ENCODE assay signal across 19 mouse cellular contexts in genomic region chr9:44523686-44524085, GRCm38 (mm10). TPM values are rescaled to one million over a fixed set of nuclear protein-coding genes. Genes with fewer than 3 reads are reported as not detected.
DNase-seq lines count a peak whose midpoint lies in the region; ATAC-seq and TF ChIP-seq lines count a peak whose summit lies in the region.
"Had no signal": no experiment of that assay in that cellular context is flagged by ENCODE, and none has a peak within 500 bp of the region (broad histone marks: within the 10 kb centered on the region; RNA-seq: fewer than 3 reads in every experiment).

No protein-coding gene starts in this region.

- no peaks in the 10 kb centered on the region for H3K9me3 ChIP-seq in lung, embryonic 14.5 days (ENCODE audit: low read depth, low read length)
- no peaks in the 10 kb centered on the region for H3K9me3 ChIP-seq in lung, postnatal 0 days (ENCODE audit: low read length)
- H3K9me3 ChIP-seq: embryonic facial prominence, embryonic 12.5 days; forebrain, embryonic 15.5 days; G1E; heart, embryonic 13.5 days; hindbrain, embryonic 12.5 days had no signal

- no peak overlapping the region for H3K4me2 ChIP-seq in lung, embryonic 14.5 days
- H3K4me2 ChIP-seq in lung, postnatal 0 days (replicated peaks; ENCODE audit: low read depth, low read length), result no peak overlapping the region
- H3K4me2 ChIP-seq: embryonic facial prominence, embryonic 12.5 days; forebrain, embryonic 15.5 days; heart, embryonic 13.5 days; hindbrain, embryonic 12.5 days had no signal

- H3K27me3 ChIP-seq in lung, embryonic 14.5 days (ENCODE audit: insufficient read depth, low read length), result no peaks in the 10 kb centered on the region
- no peaks in the 10 kb centered on the region for H3K27me3 ChIP-seq in lung, postnatal 0 days (replicated peaks; ENCODE audit: insufficient read depth, low read length)
- H3K27me3 ChIP-seq: embryonic facial prominence, embryonic 12.5 days; forebrain, embryonic 15.5 days; hindbrain, embryonic 12.5 days had no signal

- 66% methylated on average over 5 of the region's 5 CpGs for WGBS in lung, embryonic 14.5 days
- 56% methylated on average over 5 of the region's 5 CpGs for WGBS in lung, postnatal 0 days

- H3K4me1 ChIP-seq in lung, embryonic 14.5 days (ENCODE audit: insufficient read depth), result no peaks in the 10 kb centered on the region
- H3K4me1 ChIP-seq in lung, postnatal 0 days (ENCODE audit: insufficient read depth, low read depth, low read length), result no peaks in the 10 kb centered on the region
- H3K4me1 ChIP-seq: embryonic facial prominence, embryonic 12.5 days; forebrain, embryonic 15.5 days; heart, embryonic 13.5 days; hindbrain, embryonic 12.5 days had no signal

- no peak for ATAC-seq in lung, embryonic 14.5 days (ENCODE audit: insufficient read depth)
- no peak for ATAC-seq in lung, postnatal 0 days
- ATAC-seq: forebrain, embryonic 15.5 days had no signal

- TF ChIP-seq EP300 in lung, postnatal 0 days (IDR thresholded peaks at IDR 0.05), result no peak

- H3K36me3 ChIP-seq in lung, embryonic 14.5 days (ENCODE audit: insufficient read depth), result no peaks in the 10 kb centered on the region
- no peaks in the 10 kb centered on the region for H3K36me3 ChIP-seq in lung, postnatal 0 days (ENCODE audit: insufficient read depth, low read length)
- H3K36me3 ChIP-seq: embryonic facial prominence, embryonic 12.5 days; forebrain, embryonic 15.5 days; G1E; heart, embryonic 13.5 days; hindbrain, embryonic 12.5 days had no signal

- H3K4me3 ChIP-seq in lung, embryonic 14.5 days (ENCODE audit: low read depth, low read length), result no peak overlapping the region
- no peak overlapping the region for H3K4me3 ChIP-seq in lung, postnatal 0 days (ENCODE audit: low read depth, low read length)
- H3K4me3 ChIP-seq in layer of hippocampus, adult 2 months, result no peak overlapping the region
- H3K4me3 ChIP-seq: embryonic facial prominence, embryonic 12.5 days; forebrain, embryonic 15.5 days; heart, embryonic 13.5 days; hindbrain, embryonic 12.5 days had no signal

- H3K9ac ChIP-seq in lung, embryonic 14.5 days, result no peak overlapping the region
- H3K9ac ChIP-seq in lung, postnatal 0 days (replicated peaks; ENCODE audit: low read depth), result no peak overlapping the region
- H3K9ac ChIP-seq: embryonic facial prominence, embryonic 12.5 days; forebrain, embryonic 15.5 days; heart, embryonic 13.5 days; hindbrain, embryonic 12.5 days had no signal

- no peak for TF ChIP-seq CTCF in lung, embryonic 14.5 days (IDR thresholded peaks at IDR 0.05; ENCODE audit: low read depth)
- no peak for TF ChIP-seq CTCF in lung, postnatal 0 days (IDR thresholded peaks at IDR 0.05)
- TF ChIP-seq CTCF in layer of hippocampus, adult 2 months (conservative IDR thresholded peaks at IDR 0.05), result no peak

- peak; percentile 50 for DNase-seq in kidney, postnatal 10 days
- DNase-seq in kidney, adult 9 months, result no peak
- peak; percentile 21 for DNase-seq in lung, embryonic 14.5 days
- DNase-seq in lung, postnatal 0 days (ENCODE audit: low spot score), result no peak
- DNase-seq in thymus, postnatal 4 days, result peak; percentile 30
- no peak for DNase-seq in thymus, postnatal 10 days (ENCODE audit: low spot score in 2 of 2)
- no peak for DNase-seq in layer of hippocampus, adult 2 months (ENCODE audit: low spot score in 2 of 2)
- DNase-seq: adrenal gland, adult 8-10 months; adrenal gland, postnatal 36 days; cerebellum, adult 2 months; gastrocnemius, postnatal 36 days; heart, postnatal 36 days had no signal

- no peak overlapping the region for H3K27ac ChIP-seq in lung, embryonic 14.5 days (ENCODE audit: low read depth)
- H3K27ac ChIP-seq in lung, postnatal 0 days (ENCODE audit: low read length), result no peak overlapping the region
- H3K27ac ChIP-seq in layer of hippocampus, adult 2 months, result no peak overlapping the region
- H3K27ac ChIP-seq: embryonic facial prominence, embryonic 12.5 days; forebrain, embryonic 15.5 days; heart, embryonic 13.5 days; hindbrain, embryonic 12.5 days had no signal

RNA-seq across cellular contexts. Expression of gene Cxcr5, which starts 38.0 kb away (rescaled TPM):
- not detected in 2 replicates for polyA plus RNA-seq in lung, embryonic 14.5 days (2014; fragmentation: Nextera tagmentation; extraction: Ambion mirVana)
- polyA plus RNA-seq in lung, postnatal 0 days (2015; fragmentation: Nextera tagmentation; extraction: Ambion mirVana), result 0.17 TPM in 2 replicates
- not detected for total RNA-seq in layer of hippocampus, adult 2 months (2021)
- total RNA-seq: adrenal gland, postnatal 36 days; gastrocnemius, adult 8-10 months; gastrocnemius, postnatal 36 days had no signal
- polyA plus RNA-seq: forebrain, embryonic 15.5 days; G1E; heart, embryonic 13.5 days; heart, postnatal 0 days; hindbrain, embryonic 12.5 days had no signal

RNA-seq across cellular contexts. Expression of gene Bcl9l, which starts 41.1 kb away (rescaled TPM):
- polyA plus RNA-seq in lung, embryonic 14.5 days (2014; fragmentation: Nextera tagmentation; extraction: Ambion mirVana), result 16.3 and 17.3 TPM in 2 replicates
- polyA plus RNA-seq in lung, postnatal 0 days (2015; fragmentation: Nextera tagmentation; extraction: Ambion mirVana), result 10.7 and 12.3 TPM in 2 replicates
- total RNA-seq in layer of hippocampus, adult 2 months (2021), result 10 to 100 TPM; 68.4 to 76.9 TPM

Comparison
In these comparisons a context has a peak if more than half of its experiments do, and no peak if none do; other contexts are left out.
1. DNase-seq: peak in kidney, postnatal 10 days (single experiment), lung, embryonic 14.5 days (single experiment) and thymus, postnatal 4 days (single experiment); none in kidney, adult 9 months (single experiment), lung, postnatal 0 days (single experiment), thymus, postnatal 10 days (0 of 2) and layer of hippocampus, adult 2 months (0 of 2).